Mouse (Mus musculus) lung, embryonic 16.5 days (tissue): Measurements from ENCODE around the gene Olfr305. TPM values are rescaled to one million over a fixed set of nuclear protein-coding genes. Genes with fewer than 3 reads are reported as not detected.
"Not testable (repeated sequence)": the region's sequence is repeated elsewhere in the genome, so short reads cannot be mapped to it uniquely, and the experiment has no call there.

ENCODE experiments used
- ATAC-seq: fragments of 200-750 bp; cut with Nextera tagmentation; 2 replicates; pipeline ENCODE4 v1.8.0; 2017; ENCODE audit warnings: low read depth, mild to moderate bottlenecking, moderate library complexity
- H3K27ac ChIP-seq: fragments of 300-500 bp; sonication (generic); 2 replicates; pipeline ENCODE4 v1.5.1; 2014; ENCODE audit warnings: mild to moderate bottlenecking, control low read depth, low read length
- H3K27me3 ChIP-seq: fragments of 300-500 bp; sonication (generic); 2 replicates; pipeline ENCODE4 v1.6.1; 2014; ENCODE audit warnings: low read depth, low read length, mixed read lengths; ENCODE audit not compliant: control insufficient read depth, insufficient read depth
- H3K36me3 ChIP-seq: fragments of 300-500 bp; sonication (generic); 2 replicates; pipeline ENCODE4 v1.6.1; 2014; ENCODE audit warnings: low read length; ENCODE audit not compliant: control insufficient read depth, insufficient read depth
- H3K4me1 ChIP-seq: fragments of 300-500 bp; sonication (generic); replicated peaks from 2 replicates; pipeline ENCODE4 v1.6.1; 2014; ENCODE audit warnings: low read length, mixed read lengths; ENCODE audit not compliant: control insufficient read depth, insufficient read depth
- H3K4me2 ChIP-seq: fragments of 300-500 bp; sonication (generic); 2 replicates; pipeline ENCODE4 v1.6.1; 2014; ENCODE audit warnings: low read depth, low read length, control low read depth
- H3K4me3 ChIP-seq: fragments of 300-500 bp; sonication (generic); 2 replicates; pipeline ENCODE4 v1.5.1; 2014; ENCODE audit warnings: mild to moderate bottlenecking, low read length, control low read depth
- H3K9ac ChIP-seq: fragments of 300-500 bp; sonication (generic); 2 replicates; pipeline ENCODE4 v1.6.1; 2014; ENCODE audit warnings: low read length, control low read depth
- H3K9me3 ChIP-seq: fragments of 300-500 bp; sonication (generic); 2 replicates; pipeline ENCODE4 v1.6.1; 2016; ENCODE audit warnings: low read length; ENCODE audit not compliant: control insufficient read depth
- WGBS: fragments of 180-500 bp; shearing (Covaris S2); extraction: QIAGEN DNeasy Blood & Tissue Kit; methylation state at CpG from one replicate; pipeline ENCODE4 v1.1.7; 2014; 5-methylcytosine and 5-hydroxymethylcytosine counted together
- polyA plus RNA-seq: library from polyadenylated mRNA; unstranded; fragments of >200 nt; fragmentation: Nextera tagmentation; extraction: Ambion mirVana; gene quantifications from 2 replicates; pipeline ENCODE4 v1.2.1, GENCODE M21; 2015

Gene Olfr305
- polyA plus RNA-seq = not detected in 2 replicates

DNA sequence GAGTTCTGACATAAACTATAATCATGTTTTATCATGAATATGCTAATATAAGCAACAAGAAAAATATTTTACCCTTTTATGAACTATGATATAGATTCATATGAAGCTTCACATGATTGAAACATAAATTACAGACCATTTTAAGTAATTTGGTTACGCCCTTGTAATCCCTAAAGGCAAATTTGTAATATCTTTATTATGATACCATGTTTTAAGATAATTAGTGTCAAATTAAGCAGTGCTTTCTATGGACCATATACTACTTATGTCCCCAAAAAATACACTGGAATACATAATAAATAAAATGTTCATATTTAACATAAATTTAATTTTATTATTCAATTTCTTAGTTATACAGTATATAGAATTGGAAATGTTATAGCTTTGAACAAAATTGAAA, at the start of gene Olfr305:
Gene Olfr305, minus strand, starts transcription at position 101 of the 400 bp plus-strand sequence.
- H3K4me1 ChIP-seq = no peaks in the 10 kb centered on the region
- no peak within 1 kb of the TSS for H3K4me3 ChIP-seq
- H3K27me3 ChIP-seq = no peaks in the 10 kb centered on the region
- H3K27ac ChIP-seq = no peak within 1 kb of the TSS
- H3K9me3 ChIP-seq = no peaks in the 10 kb centered on the region
- H3K36me3 ChIP-seq = no peaks in the 10 kb centered on the region
- ATAC-seq = no peak
- WGBS = 76% methylated on average over 1 of the region's 1 CpGs
- H3K9ac ChIP-seq = no peak within 1 kb of the TSS
- H3K4me2 ChIP-seq = no peak within 1 kb of the TSS

DNA sequence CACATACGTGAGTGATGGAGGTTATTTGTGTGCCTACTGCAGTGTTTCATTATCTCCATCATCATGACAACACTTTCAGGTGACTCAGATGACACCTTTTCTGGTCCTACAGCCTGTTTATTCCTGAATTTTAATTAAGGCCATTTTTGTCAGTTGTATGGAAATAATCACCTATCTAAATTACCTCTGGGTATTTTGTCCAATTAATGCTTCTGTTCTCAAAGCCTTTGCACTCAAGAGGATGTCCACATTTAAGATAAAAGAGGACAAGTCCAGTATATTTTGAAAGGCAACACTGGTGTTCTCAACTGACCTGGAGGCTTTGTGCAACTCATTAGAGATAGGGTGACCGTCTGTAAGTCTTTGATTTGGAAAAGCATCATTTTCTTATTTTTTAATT, 36.8 kb upstream of the Olfr305 start, which contains the start of gene Olfr301:
Gene Olfr301, plus strand, starts transcription at position 301 of the 400 bp plus-strand sequence.
- 79% methylated on average over 2 of the region's 2 CpGs for WGBS
- Histone ChIP-seq H3K27me3 (no peaks in the 10 kb centered on the region), H3K4me2 (no peak within 1 kb of the TSS), H3K4me1 (no peaks in the 10 kb centered on the region), H3K4me3 (no peak within 1 kb of the TSS), H3K36me3 (no peaks in the 10 kb centered on the region), H3K27ac (no peak within 1 kb of the TSS), H3K9ac (no peak within 1 kb of the TSS), H3K9me3 (no peaks in the 10 kb centered on the region)
- ATAC-seq = no peak

DNA sequence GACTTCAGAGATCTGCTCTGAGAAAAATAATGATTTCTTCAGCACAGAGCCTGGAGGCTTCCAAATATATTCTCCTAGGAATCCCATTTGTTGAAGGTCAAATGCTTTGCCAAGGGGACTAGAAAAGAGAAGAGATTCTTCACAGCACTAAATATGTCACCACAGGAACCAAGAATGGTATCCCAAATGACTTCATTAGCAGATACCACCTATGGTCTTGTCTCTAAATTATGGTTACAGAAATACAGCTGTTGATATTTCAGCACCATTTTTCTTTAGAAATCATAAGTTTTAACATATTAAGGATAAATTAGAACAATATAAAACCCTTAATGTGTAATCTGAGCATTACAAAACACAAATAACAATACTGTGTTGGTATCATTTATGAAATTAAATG, 31.0 kb upstream of the Olfr305 start, which contains the start of gene Olfr303:
Gene Olfr303, minus strand, starts transcription at position 101 of the 400 bp plus-strand sequence.
- Histone ChIP-seq H3K36me3 (no peaks in the 10 kb centered on the region), H3K9me3 (no peaks in the 10 kb centered on the region), H3K4me3 (no peak within 1 kb of the TSS), H3K27ac (no peak within 1 kb of the TSS), H3K27me3 (no peaks in the 10 kb centered on the region), H3K9ac (no peak within 1 kb of the TSS), H3K4me1 (no peaks in the 10 kb centered on the region), H3K4me2 (no peak within 1 kb of the TSS)
- ATAC-seq = no peak

DNA sequence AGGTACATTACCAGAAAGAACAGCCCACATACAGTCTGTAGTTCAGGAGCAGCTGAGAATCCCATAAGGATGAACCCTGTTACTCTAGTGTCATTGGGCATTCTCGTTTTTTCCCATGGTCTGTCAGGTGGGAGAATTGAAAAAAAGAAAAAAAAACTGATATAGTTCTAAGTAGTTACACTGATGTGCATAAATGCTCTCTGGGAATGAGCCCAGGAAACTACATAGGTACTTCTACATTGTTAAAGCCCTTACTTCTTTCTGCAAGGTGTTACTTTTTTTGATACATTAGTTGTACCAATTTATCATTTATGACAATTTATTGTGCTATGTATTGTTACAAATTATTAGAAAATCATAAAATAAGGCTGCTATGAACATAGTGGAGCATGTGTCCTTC, 19.8 kb upstream of the Olfr305 start, which contains the start of gene Olfr304:
Gene Olfr304, minus strand, starts transcription at position 101 of the 400 bp plus-strand sequence.
- no peaks in the 10 kb centered on the region for H3K36me3 ChIP-seq
- H3K4me2 ChIP-seq = no peak within 1 kb of the TSS
- H3K4me1 ChIP-seq = no peaks in the 10 kb centered on the region
- no peak within 1 kb of the TSS for H3K9ac ChIP-seq
- no peak for ATAC-seq
- no peaks in the 10 kb centered on the region for H3K9me3 ChIP-seq
- no peak within 1 kb of the TSS for H3K4me3 ChIP-seq
- H3K27ac ChIP-seq = no peak within 1 kb of the TSS
- H3K27me3 ChIP-seq = no peaks in the 10 kb centered on the region
- 42% methylated on average over 1 of the region's 1 CpGs for WGBS

DNA sequence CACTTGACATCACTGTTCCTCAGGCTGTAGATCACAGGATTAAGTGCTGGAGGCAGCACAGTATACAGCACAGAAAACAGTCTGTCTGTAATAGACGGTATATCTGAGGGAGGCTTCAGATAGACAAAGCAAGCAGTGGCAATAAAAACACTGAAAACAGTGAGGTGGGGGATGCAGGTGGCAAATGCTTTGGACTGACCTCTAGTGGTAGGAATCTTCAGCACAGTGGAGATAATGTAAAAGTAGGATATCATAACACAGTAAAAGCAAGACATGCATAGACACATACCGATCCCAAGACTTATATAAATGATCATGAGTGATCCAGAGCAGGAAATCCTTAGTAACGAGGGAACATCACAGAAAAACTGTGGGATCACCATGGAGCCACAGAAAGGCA, 19.0 kb upstream of the Olfr305 start:
- no peaks in the 10 kb centered on the region for H3K36me3 ChIP-seq
- no peak overlapping the region for H3K9ac ChIP-seq
- WGBS = 55% methylated on average over 3 of the region's 3 CpGs
- ATAC-seq = no peak
- no peaks in the 10 kb centered on the region for H3K9me3 ChIP-seq
- H3K4me3 ChIP-seq = no peak overlapping the region
- H3K4me1 ChIP-seq = no peaks in the 10 kb centered on the region
- H3K27me3 ChIP-seq = no peaks in the 10 kb centered on the region
- no peak overlapping the region for H3K27ac ChIP-seq
- H3K4me2 ChIP-seq = no peak overlapping the region

DNA sequence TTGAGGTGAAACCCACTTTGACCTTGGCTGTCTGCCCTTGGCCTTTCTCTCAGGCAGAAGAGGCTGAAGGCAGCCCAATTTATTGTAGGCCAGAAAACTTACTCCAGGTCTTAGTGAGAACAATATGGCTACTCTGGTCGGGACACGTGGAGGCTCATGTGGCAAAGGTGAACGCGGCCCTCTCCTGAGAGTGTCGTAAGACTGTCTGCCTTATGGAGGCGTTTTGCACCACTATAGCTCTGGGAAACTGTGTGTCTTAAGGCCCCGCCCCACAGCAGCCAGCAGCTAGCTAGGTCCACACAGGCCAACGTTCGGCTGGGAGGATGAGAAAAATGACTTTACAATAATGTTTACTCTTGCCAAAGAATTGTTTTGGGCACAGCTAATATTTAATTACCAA, 20.4 kb downstream of the Olfr305 start:
- 82% methylated on average over 9 of the region's 9 CpGs for WGBS
- H3K4me2 ChIP-seq, H3K9me3 ChIP-seq, H3K4me1 ChIP-seq, H3K36me3 ChIP-seq, ATAC-seq, H3K27me3 ChIP-seq, H3K27ac ChIP-seq, H3K4me3 ChIP-seq, H3K9ac ChIP-seq: not testable (repeated sequence)

DNA sequence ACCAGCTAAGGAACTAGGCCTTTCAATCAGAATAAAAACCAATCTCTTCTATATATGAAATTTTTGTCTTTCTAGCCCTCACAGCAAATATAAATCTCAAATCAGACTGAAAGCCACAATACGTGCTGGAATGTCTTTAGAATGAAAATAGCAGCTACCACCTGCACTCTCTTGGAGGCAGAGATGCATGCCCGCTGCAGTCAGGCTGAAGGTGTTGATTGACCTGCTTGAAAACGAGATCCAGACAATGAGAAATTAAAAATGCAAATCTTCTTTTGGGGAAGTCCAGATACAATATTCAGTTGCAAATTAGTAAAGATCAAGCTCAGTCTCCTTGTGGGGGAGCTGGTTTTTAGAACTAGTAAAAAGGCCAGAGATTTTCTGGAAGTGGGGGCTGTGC, 22.5 kb downstream of the Olfr305 start:
- no peaks in the 10 kb centered on the region for H3K36me3 ChIP-seq
- H3K27me3 ChIP-seq = no peaks in the 10 kb centered on the region
- H3K4me1 ChIP-seq = no peaks in the 10 kb centered on the region
- no peak overlapping the region for H3K4me2 ChIP-seq
- 56% methylated on average over 3 of the region's 3 CpGs for WGBS
- 0 out of 2 replicates have a peak, but pooled peaks cover 4% of the 10 kb centered on the region for H3K9me3 ChIP-seq
- H3K27ac ChIP-seq = no peak overlapping the region
- no peak overlapping the region for H3K9ac ChIP-seq
- H3K4me3 ChIP-seq = no peak overlapping the region
- ATAC-seq = no peak

DNA sequence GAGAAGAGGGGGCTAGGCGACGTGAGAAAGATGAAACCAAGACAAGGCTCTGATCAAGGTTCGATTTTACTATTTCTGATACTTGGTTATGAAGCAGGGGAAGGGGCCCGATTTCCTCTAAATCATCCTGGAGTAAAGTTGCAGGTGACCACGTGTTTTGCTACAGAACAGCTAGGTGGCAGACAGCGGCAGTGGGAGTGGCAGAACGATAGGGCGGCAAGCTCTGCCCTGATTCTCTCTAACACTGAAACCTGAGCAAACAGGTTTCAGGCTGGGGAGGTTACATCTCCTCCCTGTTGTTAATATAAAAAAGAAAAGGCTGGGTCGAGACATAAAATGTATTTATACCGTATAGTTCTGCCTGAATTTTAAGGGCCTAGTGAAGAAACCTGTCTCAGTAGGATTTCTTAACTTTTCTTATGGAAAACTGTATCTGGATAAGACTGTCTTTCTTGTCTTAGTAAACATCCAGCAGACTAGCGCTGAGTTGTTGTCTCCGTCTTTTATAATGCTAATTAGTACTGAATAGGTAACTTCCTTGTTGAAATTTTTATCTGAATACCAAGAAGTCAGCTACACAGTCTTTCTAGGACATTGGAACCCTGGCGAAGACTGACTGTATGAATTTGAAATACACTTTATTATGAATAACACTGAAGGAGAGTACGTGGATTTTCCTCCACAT, 23.7 kb downstream of the Olfr305 start:
- ATAC-seq = no peak
- Histone ChIP-seq H3K4me2 (no peak overlapping the region), H3K36me3 (no peaks in the 10 kb centered on the region), H3K27ac (no peak overlapping the region), H3K27me3 (no peaks in the 10 kb centered on the region), H3K4me3 (no peak overlapping the region), H3K4me1 (no peaks in the 10 kb centered on the region), H3K9ac (no peak overlapping the region), H3K9me3 (0 out of 2 replicates have a peak, but pooled peaks cover 2% of the 10 kb centered on the region)
- 68% methylated on average over 14 of the region's 14 CpGs for WGBS

DNA sequence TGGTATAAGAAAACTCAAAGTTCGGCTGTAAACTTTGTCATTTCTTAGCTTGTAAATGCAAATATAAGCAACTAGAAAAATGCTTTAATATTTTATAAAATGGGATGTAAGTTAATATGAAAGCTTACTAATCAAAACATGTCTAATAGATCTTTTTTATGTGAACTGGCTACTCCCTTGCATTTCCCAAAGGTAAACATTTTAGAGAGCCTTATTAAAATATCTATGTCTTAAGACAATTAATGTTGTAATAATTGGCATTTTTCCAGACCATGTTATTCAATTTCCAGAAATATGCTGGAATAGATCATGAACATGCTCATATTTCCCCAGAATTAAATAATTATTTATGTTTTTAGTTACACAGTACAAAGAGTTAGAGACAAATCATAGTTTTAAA, 29.2 kb downstream of the Olfr305 start, which contains the start of gene Olfr307:
Gene Olfr307, minus strand, starts transcription at position 101 of the 400 bp plus-strand sequence.
- Histone ChIP-seq H3K27me3 (no peaks in the 10 kb centered on the region), H3K9me3 (no peaks in the 10 kb centered on the region), H3K9ac (no peak within 1 kb of the TSS), H3K4me1 (no peaks in the 10 kb centered on the region), H3K36me3 (no peaks in the 10 kb centered on the region), H3K4me2 (no peak within 1 kb of the TSS), H3K4me3 (no peak within 1 kb of the TSS), H3K27ac (no peak within 1 kb of the TSS)
- WGBS = 55% methylated on average over 1 of the region's 1 CpGs
- ATAC-seq = no peak
